9 mouse cellular contexts compared by ENCODE assay signal in genomic region chr16:29908031-29908430, GRCm38 (mm10).
"Had no signal": no experiment of that assay in that cellular context is flagged by ENCODE, and none has a peak within 500 bp of the region (broad histone marks: within the 10 kb centered on the region; RNA-seq: fewer than 3 reads in every experiment).

No protein-coding gene starts in this region.

- H3K36me3 ChIP-seq: liver, embryonic 12.5 days; midbrain, embryonic 15.5 days; neural tube, embryonic 12.5 days had no signal

- H3K4me3 ChIP-seq: layer of hippocampus, adult 2 months; liver, embryonic 12.5 days; midbrain, embryonic 15.5 days; neural tube, embryonic 12.5 days had no signal

- H3K4me1 ChIP-seq: liver, embryonic 12.5 days; midbrain, embryonic 15.5 days had no signal

- ATAC-seq: liver, embryonic 12.5 days; midbrain, embryonic 15.5 days had no signal

- DNase-seq: kidney, postnatal 10 days; kidney, postnatal 4 days; lung, postnatal 14 days; thymus, adult 2 months; thymus, postnatal 25 days had no signal

- H3K9me3 ChIP-seq: liver, embryonic 12.5 days; midbrain, embryonic 15.5 days; neural tube, embryonic 12.5 days had no signal

- H3K27ac ChIP-seq: layer of hippocampus, adult 2 months; liver, embryonic 12.5 days; midbrain, embryonic 15.5 days; neural tube, embryonic 12.5 days had no signal
